Mouse (Mus musculus): Measurements from ENCODE around the gene Ldlrad3.

- TF ChIP-seq EP300 (IDR thresholded peaks at IDR 0.05; ENCODE audit: low read depth) (no peak), CTCF (IDR thresholded peaks at IDR 0.05; ENCODE audit: low read depth) (no peak)
These were observed 33.3 kb downstream of the Ldlrad3 start for GRCm38 (mm10) chr2:102152851-102153250.

Data from liver, postnatal 0 days (tissue).